Mouse (Mus musculus) E14TG2a.4 (cell line): Measurements from ENCODE around the gene Crtc3.

Experiments
- H3K27me3 ChIP-seq: 2 replicates; pipeline ENCODE4 v1.6.1; 2014; ENCODE audit warnings: low read length, control low read depth; ENCODE audit not compliant: insufficient read depth
- H3K36me3 ChIP-seq: 2 replicates; pipeline ENCODE4 v1.6.1; 2014; ENCODE audit warnings: low read length, control low read depth; ENCODE audit not compliant: insufficient read depth
- H3K4me1 ChIP-seq: replicated peaks from 2 replicates; pipeline ENCODE4 v1.6.1; 2014; ENCODE audit warnings: low read depth, low read length, control low read depth
- H3K4me3 ChIP-seq: replicated peaks from 2 replicates; pipeline ENCODE4 v1.5.1; 2014; ENCODE audit warnings: mild to moderate bottlenecking, low read length
- H3K9me3 ChIP-seq: 2 replicates; pipeline ENCODE4 v1.6.1; 2014; ENCODE audit warnings: low read length, control low read depth
- CTCF ChIP-seq: conservative IDR thresholded peaks from 2 replicates; pipeline ENCODE4 v1.5.1; 2014; ENCODE audit warnings: low read length
- NANOG ChIP-seq: IDR thresholded peaks from 2 replicates; pipeline ENCODE4 v1.6.1; 2014; ENCODE audit warnings: borderline replicate concordance, low read length, mixed read lengths
- POU5F1 ChIP-seq: IDR thresholded peaks from 2 replicates; pipeline ENCODE4 v1.6.1; 2014; ENCODE audit warnings: low read length, borderline replicate concordance

Crtc3 gene

DNA sequence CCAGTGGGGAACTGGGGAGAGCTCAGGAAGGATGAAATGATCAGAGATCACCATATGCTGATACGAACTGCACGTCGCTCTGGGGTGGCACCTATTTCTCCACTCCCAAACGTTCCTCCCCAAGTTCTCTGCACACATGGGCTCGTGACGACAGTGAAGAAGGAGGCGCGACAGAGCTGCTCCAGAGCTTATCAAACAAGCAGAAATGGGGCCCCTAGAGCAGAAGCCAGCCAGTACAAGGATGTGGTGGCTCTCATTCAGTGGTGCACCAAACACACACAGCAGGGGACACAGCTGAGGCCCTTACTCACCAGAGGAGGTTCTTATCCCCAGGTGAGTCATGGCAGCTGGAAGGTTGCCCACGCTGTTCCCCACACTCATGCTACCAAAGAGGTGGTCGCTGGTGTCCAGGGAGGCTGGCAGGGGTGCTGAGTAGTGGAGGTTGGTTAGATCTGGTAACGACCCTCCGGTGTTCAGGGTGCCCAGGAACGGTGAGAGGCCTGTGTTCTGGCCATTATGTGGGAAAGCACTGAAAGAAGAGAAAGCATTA, 90.2 kb downstream of the Crtc3 start:
- Histone ChIP-seq H3K27me3 (peaks cover 22% of the 10 kb centered on the region), H3K9me3 (no peaks in the 10 kb centered on the region), H3K4me1 (no peaks in the 10 kb centered on the region), H3K36me3 (no peaks in the 10 kb centered on the region), H3K4me3 (no peak overlapping the region)
- TF ChIP-seq POU5F1 (no peak), NANOG (no peak), CTCF (no peak)

DNA sequence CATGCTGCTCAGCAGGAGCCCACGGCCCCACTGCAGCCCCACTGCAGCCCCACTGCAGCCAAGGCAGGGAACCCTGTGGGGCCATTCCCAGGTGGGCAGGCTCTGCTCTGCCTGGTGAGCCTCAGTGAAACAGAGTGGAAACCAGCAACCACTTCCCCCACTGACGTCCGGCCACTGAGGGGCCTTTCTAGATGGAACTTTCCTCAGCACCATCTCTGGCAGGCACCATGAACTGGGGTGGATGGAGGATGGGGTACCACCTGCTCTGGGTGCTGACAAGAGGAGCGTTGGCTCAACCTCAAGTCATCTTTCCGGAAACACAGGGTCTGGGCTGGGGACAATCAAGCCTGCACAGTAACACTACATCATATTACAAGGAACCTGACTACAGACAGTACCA, 90.8 kb downstream of the Crtc3 start:
- no peaks in the 10 kb centered on the region for H3K9me3 ChIP-seq
- no peak overlapping the region for H3K4me3 ChIP-seq
- H3K27me3 ChIP-seq, result peaks cover 17% of the 10 kb centered on the region
- no peaks in the 10 kb centered on the region for H3K36me3 ChIP-seq
- H3K4me1 ChIP-seq, result no peaks in the 10 kb centered on the region
- TF ChIP-seq CTCF (no peak), POU5F1 (no peak), NANOG (no peak)

DNA sequence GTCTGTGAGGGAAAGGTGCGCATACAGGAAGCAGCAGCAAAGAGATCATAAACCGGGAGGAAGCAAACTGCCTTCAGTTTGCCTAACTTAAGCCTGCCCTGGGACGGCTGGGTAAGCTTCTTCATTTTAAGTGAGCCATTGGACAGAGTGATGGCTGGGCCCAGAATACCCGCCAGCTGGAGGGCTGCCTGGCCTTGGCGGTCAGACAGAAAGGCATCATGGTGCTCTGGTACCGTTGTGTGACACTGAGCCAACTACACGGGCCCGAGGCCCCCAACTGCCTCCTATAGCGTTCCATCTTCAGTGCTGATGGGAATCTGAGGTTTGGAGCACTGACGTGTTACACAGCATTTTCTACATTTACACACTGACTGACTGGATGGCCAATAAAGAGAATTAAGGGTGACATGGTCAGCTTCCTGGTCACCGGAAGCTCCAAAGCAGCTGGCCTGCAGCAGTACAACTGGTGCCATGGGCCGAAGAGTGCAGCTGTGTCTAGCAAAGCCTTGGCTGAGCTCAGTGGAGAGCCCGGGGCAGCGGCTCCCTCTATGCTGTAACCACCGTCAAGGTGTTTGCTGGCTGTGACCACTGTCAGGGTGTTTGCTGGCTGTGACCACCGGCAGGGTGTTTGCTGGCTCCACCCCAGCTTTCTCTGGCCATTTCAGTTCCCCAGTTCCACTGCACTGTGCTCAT, 99.5 kb downstream of the Crtc3 start:
- H3K27me3 ChIP-seq, result peaks cover 51% of the 10 kb centered on the region

DNA sequence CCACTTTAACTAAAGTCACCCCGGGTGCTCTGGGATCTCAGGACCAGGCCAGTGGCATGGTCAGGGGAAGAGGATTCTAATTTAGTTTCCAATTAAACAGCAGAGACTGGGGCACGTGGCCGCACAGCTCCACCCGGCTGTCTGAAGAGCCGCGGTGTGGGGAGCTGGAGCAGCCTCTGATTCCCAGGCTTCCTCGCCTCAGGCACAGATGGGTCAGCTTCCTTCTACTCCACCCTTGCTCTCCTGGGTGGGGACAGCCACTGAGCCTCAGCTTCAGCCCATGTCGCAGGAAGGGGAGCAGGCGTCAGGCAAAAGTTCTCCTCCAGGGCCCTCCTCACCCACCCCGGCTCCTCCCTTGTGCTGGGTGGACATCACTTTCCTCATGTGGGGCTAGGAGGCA, 101.0 kb downstream of the Crtc3 start:
- H3K4me1 ChIP-seq, result peaks cover 40% of the 10 kb centered on the region
- H3K4me3 ChIP-seq, result no peak overlapping the region; the same call in 1 of the 2 replicates
- TF ChIP-seq CTCF (no peak), POU5F1 (no peak), NANOG (no peak)
- peaks cover 51% of the 10 kb centered on the region for H3K27me3 ChIP-seq
- H3K9me3 ChIP-seq, result no peaks in the 10 kb centered on the region
- H3K36me3 ChIP-seq, result no peaks in the 10 kb centered on the region

More for the DNA sequence above, 99.5 kb downstream of the Crtc3 start:
- TF ChIP-seq CTCF (no peak), POU5F1 (no peak), NANOG (no peak)
- 0 out of 2 replicates have a peak overlapping the region, but pooled peaks have one; percentile 27 for H3K4me3 ChIP-seq
- H3K4me1 ChIP-seq, result peaks cover 26% of the 10 kb centered on the region
- no peaks in the 10 kb centered on the region for H3K9me3 ChIP-seq
- no peaks in the 10 kb centered on the region for H3K36me3 ChIP-seq

DNA sequence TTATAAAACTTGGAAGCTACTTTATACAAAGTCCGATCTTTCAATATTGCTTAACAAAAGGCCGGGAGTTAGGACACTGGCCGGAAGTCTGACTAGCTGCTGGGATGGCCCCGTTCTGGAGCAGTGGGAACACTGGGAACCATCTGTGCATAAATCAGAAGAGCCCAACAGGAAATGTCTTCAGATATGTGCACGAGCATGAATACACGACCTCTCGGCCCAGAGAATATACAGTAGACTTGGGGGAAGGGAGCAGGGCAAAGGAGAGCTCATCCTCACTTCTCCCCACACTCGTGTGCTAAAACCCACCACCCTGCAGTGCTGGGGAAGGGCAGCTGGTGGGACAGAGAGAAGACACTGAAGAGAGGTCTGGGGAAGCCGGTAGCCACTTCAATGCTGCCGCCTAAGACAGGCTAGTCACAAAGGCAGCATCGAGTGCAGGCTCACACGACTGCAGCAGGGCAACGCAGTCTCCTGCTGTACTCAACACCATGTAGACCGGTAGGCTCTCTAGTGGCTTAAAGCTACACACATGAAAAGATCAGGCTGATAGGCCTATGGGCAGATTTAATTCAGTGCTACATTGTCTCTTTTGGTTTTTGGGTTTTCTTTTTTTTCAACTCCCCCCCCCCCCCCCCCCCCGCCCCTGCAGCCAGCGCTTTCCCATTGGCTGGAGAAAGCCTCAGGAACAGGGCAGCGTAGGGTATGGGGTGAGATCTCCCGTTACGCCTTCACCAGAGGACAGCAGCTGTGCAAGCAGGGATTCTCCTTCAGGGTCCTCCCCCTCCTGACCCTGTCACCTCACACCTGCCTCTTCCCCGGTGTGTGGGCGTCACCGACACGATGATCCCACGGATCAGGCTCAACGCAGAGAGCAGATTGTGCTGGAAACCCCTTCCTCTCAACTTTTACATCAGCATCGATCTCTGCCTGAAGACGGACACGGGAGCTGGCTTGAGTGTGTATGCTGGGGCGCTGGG, 101.7 kb downstream of the Crtc3 start:
- Histone ChIP-seq H3K9me3 (no peaks in the 10 kb centered on the region), H3K4me1 (peaks cover 42% of the 10 kb centered on the region), H3K4me3 (no peak overlapping the region; the same call in 1 of the 2 replicates), H3K27me3 (peaks cover 51% of the 10 kb centered on the region), H3K36me3 (no peaks in the 10 kb centered on the region)
- TF ChIP-seq NANOG (no peak), CTCF (no peak), POU5F1 (no peak)

DNA sequence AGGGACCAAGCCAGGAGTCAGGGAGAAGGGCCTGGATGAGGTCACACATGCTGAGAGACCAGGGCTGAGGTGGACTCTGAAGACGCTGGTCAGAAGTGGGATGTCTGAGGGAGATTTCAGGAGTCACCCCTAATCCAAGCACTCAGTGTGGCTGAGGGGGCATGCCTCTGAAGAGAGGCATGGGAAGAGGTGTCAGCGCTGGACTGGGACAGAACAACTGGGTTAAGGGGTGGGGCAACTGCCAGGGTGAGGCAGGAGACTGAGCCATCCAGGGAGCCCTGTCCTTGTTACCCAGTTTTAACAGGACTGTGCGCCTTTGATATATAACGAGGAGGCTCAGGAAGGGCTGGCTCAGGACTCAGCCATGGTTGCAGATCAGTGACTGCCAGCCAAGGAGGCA, 102.5 kb downstream of the Crtc3 start:
- no peak for TF ChIP-seq CTCF
- H3K27me3 ChIP-seq, result peaks cover 51% of the 10 kb centered on the region
- H3K36me3 ChIP-seq, result no peaks in the 10 kb centered on the region
- H3K4me3 ChIP-seq, result no peak overlapping the region
- peaks cover 49% of the 10 kb centered on the region for H3K4me1 ChIP-seq
- H3K9me3 ChIP-seq, result no peaks in the 10 kb centered on the region

DNA sequence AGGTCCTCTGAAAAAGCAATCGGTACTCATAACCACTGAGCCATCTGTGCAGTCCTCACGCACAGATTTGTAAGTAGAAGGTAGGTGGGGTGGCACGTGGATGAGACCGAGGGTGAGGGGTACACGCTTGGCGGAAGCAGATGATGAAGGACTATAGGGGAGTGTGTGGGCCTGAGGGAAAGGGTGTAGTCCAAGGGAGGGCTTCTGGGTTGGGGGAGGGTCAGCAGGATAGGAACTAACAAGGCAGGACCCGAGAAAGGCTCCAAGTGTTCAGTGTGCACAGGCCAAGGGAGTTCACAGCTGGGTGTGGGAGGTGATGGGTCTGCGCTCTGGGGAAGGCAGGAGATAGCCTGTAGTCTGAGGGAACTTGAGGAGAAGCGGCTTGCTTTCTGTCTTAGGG, 103.3 kb downstream of the Crtc3 start:
- TF ChIP-seq NANOG (no peak), POU5F1 (no peak), CTCF (no peak)
- no peaks in the 10 kb centered on the region for H3K36me3 ChIP-seq
- H3K9me3 ChIP-seq, result no peaks in the 10 kb centered on the region
- peaks cover 53% of the 10 kb centered on the region for H3K4me1 ChIP-seq
- H3K4me3 ChIP-seq, result no peak overlapping the region
- H3K27me3 ChIP-seq, result peaks cover 52% of the 10 kb centered on the region

DNA sequence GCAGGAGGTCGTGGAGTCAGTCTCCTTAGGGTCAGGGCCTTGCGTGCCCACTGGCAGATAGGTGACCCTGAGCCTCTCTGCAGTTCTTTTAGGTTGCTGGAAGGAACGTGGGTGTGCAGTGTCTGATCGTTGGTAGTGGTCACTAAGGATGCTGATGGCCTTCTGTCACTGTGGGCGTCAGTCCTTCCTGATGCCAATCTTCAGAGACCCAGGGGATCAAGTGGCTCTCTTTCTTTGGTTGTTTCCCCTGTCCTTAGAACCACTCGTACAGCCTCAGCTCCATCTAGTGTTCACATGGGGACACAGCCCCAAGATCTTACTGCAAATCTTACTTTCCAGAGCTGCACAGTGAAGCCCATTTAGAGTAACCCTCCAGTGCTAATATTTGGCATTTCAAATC, 104.7 kb downstream of the Crtc3 start:
- Histone ChIP-seq H3K9me3 (no peaks in the 10 kb centered on the region), H3K4me3 (no peak overlapping the region), H3K4me1 (peaks cover 54% of the 10 kb centered on the region), H3K27me3 (peaks cover 46% of the 10 kb centered on the region), H3K36me3 (no peaks in the 10 kb centered on the region)
- TF ChIP-seq CTCF, result peak; percentile 58
- TF ChIP-seq NANOG, result no peak
